Mouse (Mus musculus) A20 (cell line): ENCODE data around the gene Spry1.

ENCODE experiments used
- DNase-seq: peaks from one replicate; pipeline ENCODE4 v3.0.0-alpha.2; 2011; ENCODE audit warnings: low read depth, low spot score

The Spry1 gene

GRCm38 (mm10) chr3:37641796-37642680 lies 2.3 kb downstream of the Spry1 start:
- DNase-seq = no peak

- DNase-seq = no peak
Measured at GRCm38 (mm10) chr3:37642681-37643214, 3.0 kb downstream of the Spry1 start.

- no peak for DNase-seq
Measured at GRCm38 (mm10) chr3:37643411-37643810, 3.7 kb downstream of the Spry1 start.

GRCm38 (mm10) chr3:37643903-37644302 lies 4.2 kb downstream of the Spry1 start:
- DNase-seq = no peak

GRCm38 (mm10) chr3:37645061-37645460 lies 5.3 kb downstream of the Spry1 start:
- no peak for DNase-seq

GRCm38 (mm10) chr3:37646221-37646620 lies 6.5 kb downstream of the Spry1 start:
- DNase-seq = no peak

GRCm38 (mm10) chr3:37647225-37647624 lies 7.5 kb downstream of the Spry1 start:
- no peak for DNase-seq

- no peak for DNase-seq
Measured at GRCm38 (mm10) chr3:37648244-37648643, 8.5 kb downstream of the Spry1 start.

- DNase-seq = no peak
Measured at GRCm38 (mm10) chr3:37649281-37649680, 9.5 kb downstream of the Spry1 start.

- no peak for DNase-seq
Measured at GRCm38 (mm10) chr3:37652537-37652936, 12.8 kb downstream of the Spry1 start.

- DNase-seq = peak; percentile 56
Measured at GRCm38 (mm10) chr3:37653935-37654729, 14.4 kb downstream of the Spry1 start.

GRCm38 (mm10) chr3:37654787-37655186 lies 15.0 kb downstream of the Spry1 start:
- DNase-seq = no peak

- DNase-seq = no peak
Measured at GRCm38 (mm10) chr3:37655933-37656633, 16.3 kb downstream of the Spry1 start.

- DNase-seq = no peak
Measured at GRCm38 (mm10) chr3:37657009-37657408, 17.3 kb downstream of the Spry1 start.

- no peak for DNase-seq
Measured at GRCm38 (mm10) chr3:37658155-37658554, 18.4 kb downstream of the Spry1 start.

GRCm38 (mm10) chr3:37659621-37660020 lies 19.9 kb downstream of the Spry1 start:
- DNase-seq = peak; percentile 14

GRCm38 (mm10) chr3:37666291-37667118 lies 26.8 kb downstream of the Spry1 start:
- DNase-seq = no peak

- no peak for DNase-seq
Measured at GRCm38 (mm10) chr3:37667119-37667467, 27.3 kb downstream of the Spry1 start.

GRCm38 (mm10) chr3:37667736-37668135 lies 28.0 kb downstream of the Spry1 start:
- no peak for DNase-seq

GRCm38 (mm10) chr3:37668652-37669051 lies 28.9 kb downstream of the Spry1 start:
- DNase-seq = no peak

GRCm38 (mm10) chr3:37669100-37669499 lies 29.4 kb downstream of the Spry1 start:
- DNase-seq = no peak
